Mouse (Mus musculus) mouse embryonic stem cell (cell line): Measurements from ENCODE around the gene Rbm14.

Experiments used
- in situ Hi-C, 2 experiments: fragments of 300-500 bp; cut with MboI; formaldehyde crosslinking; loops; 1 replicate in 1 of 2; 3 replicates in 1 of 2; pipeline ENCODE4 v1.14.3; 2019 to 2020; ENCODE audit warnings: low sequenced_read_pairs in 2 of 2, low pct_unique_long_range_greater_than_20kb in 1 of 2, mixed read lengths in 1 of 2; ENCODE audit not compliant: unreplicated experiment in 1 of 2

The Rbm14 gene

GRCm38 (mm10) chr19:4811063-4811908 is at the start of gene Rbm14, which contains the start of gene Gm21992:
Gene Rbm14, minus strand, starts transcription at chr19:4811634.
Gene Gm21992, minus strand, starts transcription at chr19:4811612.
- in situ Hi-C loops, result no loop called here

- in situ Hi-C loops, result loop anchor here (25.0 kb wide), 1 partner anchor 222 kb away; the partner anchor contains the start of gene Rce1 (in 2 of the 2)
These were observed 47.6 kb upstream of the Rbm14 start for GRCm38 (mm10) chr19:4859081-4859480.

GRCm38 (mm10) chr19:4855951-4856350 is 44.5 kb upstream of the Rbm14 start:
- in situ Hi-C loops, result loop anchor here (25.0 kb wide), 1 partner anchor 219 kb away; the partner anchor contains the start of gene Rce1 (in 2 of the 2)

- in situ Hi-C loops, result loop anchor here (25.0 kb wide), 1 partner anchor 218 kb away; the partner anchor contains the start of gene Rce1 (in 2 of the 2)
These were observed 44.0 kb upstream of the Rbm14 start for GRCm38 (mm10) chr19:4855470-4855820.

- in situ Hi-C loops, result loop anchor here (25.0 kb wide), 1 partner anchor 218 kb away; the partner anchor contains the start of gene Rce1 (in 2 of the 2)
These were observed 43.4 kb upstream of the Rbm14 start, which contains the start of gene Ctsf for GRCm38 (mm10) chr19:4854552-4855469. Gene Ctsf, plus strand, starts transcription at chr19:4855130.

GRCm38 (mm10) chr19:4850281-4850680 is 38.8 kb upstream of the Rbm14 start:
- in situ Hi-C loops, result loop anchor here (25.0 kb wide), 1 partner anchor 213 kb away; the partner anchor contains the start of gene Rce1 (in 2 of the 2)

GRCm38 (mm10) chr19:4849800-4850199 is 38.4 kb upstream of the Rbm14 start:
- in situ Hi-C loops, result loop anchor here (25.0 kb wide), 1 partner anchor 212 kb away; the partner anchor contains the start of gene Rce1 (in 2 of the 2)

GRCm38 (mm10) chr19:4847490-4847889 is 36.1 kb upstream of the Rbm14 start:
- in situ Hi-C loops, result no loop called here

- in situ Hi-C loops, result no loop called here
These were observed 34.4 kb upstream of the Rbm14 start for GRCm38 (mm10) chr19:4845846-4846245.

GRCm38 (mm10) chr19:4842611-4843010 is 31.2 kb upstream of the Rbm14 start:
- in situ Hi-C loops, result no loop called here

GRCm38 (mm10) chr19:4840848-4841247 is 29.4 kb upstream of the Rbm14 start:
- in situ Hi-C loops, result no loop called here

- in situ Hi-C loops, result no loop called here
These were observed 27.7 kb upstream of the Rbm14 start, which contains the start of the genes Ccs and Ccdc87 for GRCm38 (mm10) chr19:4839149-4839548. Gene Ccs, minus strand, starts transcription at chr19:4839332. Gene Ccdc87, plus strand, starts transcription at chr19:4839366.

- in situ Hi-C loops, result no loop called here
These were observed 27.2 kb upstream of the Rbm14 start for GRCm38 (mm10) chr19:4838526-4839140.

GRCm38 (mm10) chr19:4837049-4837448 is 25.6 kb upstream of the Rbm14 start:
- in situ Hi-C loops, result no loop called here

GRCm38 (mm10) chr19:4836096-4836495 is 24.7 kb upstream of the Rbm14 start:
- in situ Hi-C loops, result no loop called here

GRCm38 (mm10) chr19:4833977-4834376 is 22.5 kb upstream of the Rbm14 start:
- in situ Hi-C loops, result no loop called here

GRCm38 (mm10) chr19:4829156-4829555 is 17.7 kb upstream of the Rbm14 start:
- in situ Hi-C loops, result no loop called here

- in situ Hi-C loops, result no loop called here
These were observed 17.1 kb upstream of the Rbm14 start for GRCm38 (mm10) chr19:4828444-4829114.
